Mouse (Mus musculus): ENCODE data around the gene Cbln4. TPM values are rescaled to one million over a fixed set of nuclear protein-coding genes. Genes with fewer than 3 reads are reported as not detected.

Cbln4 gene
- polyA plus RNA-seq, 1 experiment from 2014 or later = 0.10 TPM

DNA sequence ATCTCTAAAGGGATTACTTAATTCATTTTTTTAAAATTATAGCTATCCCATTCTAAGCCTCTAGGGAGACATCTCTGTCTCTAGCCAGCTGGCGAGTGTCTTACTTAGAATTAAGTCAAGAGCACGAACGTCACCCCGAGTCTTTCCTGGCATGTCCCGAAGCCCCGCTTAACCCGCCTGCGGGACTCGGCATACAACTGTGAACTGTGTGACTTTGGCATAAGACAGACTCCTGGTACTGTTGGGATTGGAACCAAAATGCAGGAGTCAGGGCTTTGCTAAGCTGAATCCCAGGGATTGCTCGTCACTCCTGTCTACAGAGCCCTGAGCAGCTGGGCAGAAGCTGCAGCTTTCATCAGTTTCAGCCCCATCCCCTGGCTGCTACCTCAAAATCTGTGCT lies 2.4 kb downstream of the Cbln4 start:
- Histone ChIP-seq H3K9ac (ENCODE audit: low read depth, low read length) (no peak overlapping the region), H3K9me3 (ENCODE audit: control insufficient read depth, low read length) (no peaks in the 10 kb centered on the region), H3K27ac (ENCODE audit: low read length) (no peak overlapping the region), H3K4me3 (ENCODE audit: low read length) (no peak overlapping the region), H3K4me1 (ENCODE audit: control insufficient read depth, insufficient read depth, low read length) (0 out of 2 replicates have a peak, but pooled peaks cover 2% of the 10 kb centered on the region), H3K4me2 (ENCODE audit: low read depth, low read length) (no peak overlapping the region), H3K36me3 (ENCODE audit: control insufficient read depth, insufficient read depth, low read length) (no peaks in the 10 kb centered on the region), H3K27me3 (replicated peaks; ENCODE audit: control insufficient read depth, insufficient read depth, low read length) (peaks cover 34% of the 10 kb centered on the region)
- 54% methylated on average over 10 of the region's 10 CpGs for WGBS
- ATAC-seq = no peak

GRCm38 (mm10) chr2:172039601-172040000 lies 3.7 kb downstream of the Cbln4 start:
- no peak overlapping the region for H3K27ac ChIP-seq (ENCODE audit: low read length)
- WGBS = 85% methylated on average over 5 of the region's 5 CpGs
- H3K4me3 ChIP-seq (ENCODE audit: low read length) = no peak overlapping the region
- peaks cover 34% of the 10 kb centered on the region for H3K27me3 ChIP-seq (replicated peaks; ENCODE audit: control insufficient read depth, insufficient read depth, low read length)
- no peak overlapping the region for H3K4me2 ChIP-seq (ENCODE audit: low read depth, low read length)
- H3K9me3 ChIP-seq (ENCODE audit: control insufficient read depth, low read length) = no peaks in the 10 kb centered on the region
- 0 out of 2 replicates have a peak, but pooled peaks cover 2% of the 10 kb centered on the region for H3K4me1 ChIP-seq (ENCODE audit: control insufficient read depth, insufficient read depth, low read length)
- H3K9ac ChIP-seq (ENCODE audit: low read depth, low read length) = no peak overlapping the region
- ATAC-seq = no peak
- H3K36me3 ChIP-seq (ENCODE audit: control insufficient read depth, insufficient read depth, low read length) = no peaks in the 10 kb centered on the region

GRCm38 (mm10) chr2:172034281-172034680 lies 9.0 kb downstream of the Cbln4 start:
- Histone ChIP-seq H3K4me2 (ENCODE audit: low read depth, low read length) (no peak overlapping the region), H3K27me3 (replicated peaks; ENCODE audit: control insufficient read depth, insufficient read depth, low read length) (no peaks in the 10 kb centered on the region; the same call in 1 of the 2 replicates), H3K4me3 (ENCODE audit: low read length) (no peak overlapping the region), H3K4me1 (ENCODE audit: control insufficient read depth, insufficient read depth, low read length) (no peaks in the 10 kb centered on the region), H3K9me3 (ENCODE audit: control insufficient read depth, low read length) (no peaks in the 10 kb centered on the region), H3K27ac (ENCODE audit: low read length) (no peak overlapping the region), H3K9ac (ENCODE audit: low read depth, low read length) (no peak overlapping the region), H3K36me3 (ENCODE audit: control insufficient read depth, insufficient read depth, low read length) (no peaks in the 10 kb centered on the region)
- no peak for ATAC-seq
- WGBS = 13% methylated on average over 5 of the region's 5 CpGs

DNA sequence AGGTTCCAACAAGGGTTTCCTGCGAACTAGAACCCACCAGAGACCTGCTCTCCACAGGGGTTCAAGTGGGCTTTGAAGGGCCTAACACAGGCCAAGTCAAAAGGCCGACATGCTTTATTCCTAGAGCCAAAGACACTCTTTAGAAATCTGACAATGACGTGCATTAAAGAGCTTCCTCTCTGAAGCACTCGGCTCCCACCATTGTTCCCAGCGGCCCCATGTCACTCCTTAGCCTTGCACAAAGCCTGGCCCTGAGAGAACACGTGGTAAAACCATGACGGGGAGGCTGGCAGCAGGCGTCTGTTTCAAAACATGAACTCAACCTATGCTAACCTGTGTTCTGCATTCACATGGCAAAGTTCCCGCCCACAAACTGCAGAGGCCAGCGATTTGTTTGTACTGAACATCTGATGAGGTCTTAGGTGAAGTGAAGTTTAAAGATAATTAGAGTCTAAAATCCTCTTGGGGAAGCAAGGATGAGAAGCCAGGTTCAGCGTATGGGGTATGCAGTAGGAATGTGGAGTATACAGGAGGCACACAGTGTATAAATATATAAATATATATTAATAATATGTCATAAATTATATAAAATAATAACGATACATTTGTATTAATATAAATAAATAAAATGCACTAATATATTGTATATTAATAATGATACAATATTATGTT lies 17.7 kb downstream of the Cbln4 start:
- Histone ChIP-seq H3K27ac (ENCODE audit: low read length) (no peak overlapping the region), H3K4me2 (ENCODE audit: low read depth, low read length) (no peak overlapping the region), H3K27me3 (replicated peaks; ENCODE audit: control insufficient read depth, insufficient read depth, low read length) (no peaks in the 10 kb centered on the region), H3K9ac (ENCODE audit: low read depth, low read length) (no peak overlapping the region), H3K4me1 (ENCODE audit: control insufficient read depth, insufficient read depth, low read length) (no peaks in the 10 kb centered on the region), H3K36me3 (ENCODE audit: control insufficient read depth, insufficient read depth, low read length) (no peaks in the 10 kb centered on the region), H3K9me3 (ENCODE audit: control insufficient read depth, low read length) (no peaks in the 10 kb centered on the region), H3K4me3 (ENCODE audit: low read length) (no peak overlapping the region)
- no peak for ATAC-seq
- WGBS = 63% methylated on average over 12 of the region's 12 CpGs

DNA sequence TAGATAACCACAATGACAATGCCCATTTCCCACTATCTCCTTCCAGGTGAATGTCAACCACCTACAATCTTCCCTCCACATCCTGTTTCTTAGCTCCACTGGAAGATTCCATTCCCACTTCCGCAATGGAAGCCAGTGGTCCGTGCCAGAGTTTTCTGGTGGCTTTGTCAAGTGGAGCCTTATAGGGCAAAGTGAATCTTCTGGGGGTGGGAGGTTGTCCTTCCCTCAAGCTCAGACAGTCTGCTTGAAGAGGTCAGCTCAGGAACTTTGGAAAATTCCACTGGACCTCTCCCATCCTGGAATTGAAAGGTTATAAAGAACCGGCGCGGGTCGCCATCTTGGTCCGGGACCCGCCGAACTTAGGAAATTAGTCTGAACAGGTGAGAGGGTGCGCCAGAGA lies 36.5 kb downstream of the Cbln4 start:
- Histone ChIP-seq H3K36me3 (ENCODE audit: control insufficient read depth, insufficient read depth, low read length) (no peaks in the 10 kb centered on the region), H3K27me3 (replicated peaks; ENCODE audit: control insufficient read depth, insufficient read depth, low read length) (no peaks in the 10 kb centered on the region), H3K9me3 (ENCODE audit: control insufficient read depth, low read length) (no peaks in the 10 kb centered on the region), H3K4me1 (ENCODE audit: control insufficient read depth, insufficient read depth, low read length) (peaks cover 9% of the 10 kb centered on the region; the same call in 1 of the 2 replicates), H3K4me3 (ENCODE audit: low read length) (no peak overlapping the region), H3K27ac (ENCODE audit: low read length) (no peak overlapping the region), H3K9ac (ENCODE audit: low read depth, low read length) (no peak overlapping the region), H3K4me2 (ENCODE audit: low read depth, low read length) (no peak overlapping the region)
- 97% methylated on average over 10 of the region's 10 CpGs for WGBS
- no peak for ATAC-seq

GRCm38 (mm10) chr2:172005970-172006369 lies 37.3 kb downstream of the Cbln4 start:
- no peak overlapping the region for H3K9ac ChIP-seq (ENCODE audit: low read depth, low read length)
- H3K4me1 ChIP-seq (ENCODE audit: control insufficient read depth, insufficient read depth, low read length) = peaks cover 9% of the 10 kb centered on the region; the same call in 1 of the 2 replicates
- no peak overlapping the region for H3K4me3 ChIP-seq (ENCODE audit: low read length)
- H3K36me3 ChIP-seq (ENCODE audit: control insufficient read depth, insufficient read depth, low read length) = no peaks in the 10 kb centered on the region
- no peaks in the 10 kb centered on the region for H3K9me3 ChIP-seq (ENCODE audit: control insufficient read depth, low read length)
- no peak overlapping the region for H3K4me2 ChIP-seq (ENCODE audit: low read depth, low read length)
- peak; percentile 81 for ATAC-seq
- H3K27ac ChIP-seq (ENCODE audit: low read length) = no peak overlapping the region
- no peaks in the 10 kb centered on the region for H3K27me3 ChIP-seq (replicated peaks; ENCODE audit: control insufficient read depth, insufficient read depth, low read length)
- WGBS = 13% methylated on average over 7 of the region's 7 CpGs

DNA sequence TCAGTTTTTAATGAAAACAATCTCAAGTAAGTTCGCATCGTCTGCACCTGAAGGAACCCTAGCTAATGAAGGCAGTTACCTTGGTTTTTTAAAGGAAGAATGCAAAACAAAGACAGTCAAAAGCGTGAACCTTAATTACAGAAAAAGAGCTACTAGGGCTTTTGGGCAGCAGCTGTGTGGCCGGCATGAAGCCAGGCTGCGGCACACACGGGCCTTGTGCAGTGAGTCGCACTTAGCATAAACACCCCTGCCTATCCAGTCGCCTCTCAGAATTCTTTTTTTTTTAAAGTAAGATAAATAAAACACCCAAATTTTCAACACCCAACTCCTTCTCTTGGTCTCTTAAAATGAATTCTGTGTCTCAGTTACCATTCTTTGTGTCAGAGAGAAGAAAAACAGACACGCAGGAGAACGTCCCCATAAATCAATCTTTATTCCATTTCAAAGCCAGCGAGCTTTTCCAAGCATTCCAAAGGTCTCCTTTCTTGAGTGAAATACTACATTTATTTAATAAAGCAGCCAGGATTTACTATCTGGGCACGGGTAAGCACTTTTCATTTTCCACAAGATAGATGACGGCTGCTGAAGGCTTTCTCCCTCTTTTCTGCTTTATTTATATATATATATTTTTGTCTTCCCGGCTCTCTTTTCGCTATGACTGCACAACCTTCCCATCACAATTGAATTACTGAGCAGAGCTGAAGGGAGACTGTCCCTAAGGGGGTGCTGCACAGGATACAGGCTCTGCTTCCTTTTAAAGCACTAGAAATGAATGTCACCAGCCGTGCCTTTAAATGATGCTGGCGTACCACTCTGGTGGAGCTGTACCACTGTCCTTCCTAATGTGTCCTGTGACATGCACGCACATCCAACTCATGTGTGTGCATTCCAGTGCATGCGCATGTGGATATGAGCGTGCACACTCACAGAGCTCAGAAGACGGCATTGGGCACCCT lies 39.0 kb downstream of the Cbln4 start:
- 43% methylated on average over 21 of the region's 21 CpGs for WGBS
- Histone ChIP-seq H3K27ac (ENCODE audit: low read length) (0 out of 2 replicates have a peak overlapping the region, but pooled peaks have one; percentile 5), H3K9ac (ENCODE audit: low read depth, low read length) (no peak overlapping the region), H3K9me3 (ENCODE audit: control insufficient read depth, low read length) (no peaks in the 10 kb centered on the region), H3K4me2 (ENCODE audit: low read depth, low read length) (no peak overlapping the region), H3K27me3 (replicated peaks; ENCODE audit: control insufficient read depth, insufficient read depth, low read length) (no peaks in the 10 kb centered on the region), H3K36me3 (ENCODE audit: control insufficient read depth, insufficient read depth, low read length) (no peaks in the 10 kb centered on the region), H3K4me3 (ENCODE audit: low read length) (no peak overlapping the region), H3K4me1 (ENCODE audit: control insufficient read depth, insufficient read depth, low read length) (peaks cover 9% of the 10 kb centered on the region; the same call in 1 of the 2 replicates)
- ATAC-seq = peak; percentile 48

DNA sequence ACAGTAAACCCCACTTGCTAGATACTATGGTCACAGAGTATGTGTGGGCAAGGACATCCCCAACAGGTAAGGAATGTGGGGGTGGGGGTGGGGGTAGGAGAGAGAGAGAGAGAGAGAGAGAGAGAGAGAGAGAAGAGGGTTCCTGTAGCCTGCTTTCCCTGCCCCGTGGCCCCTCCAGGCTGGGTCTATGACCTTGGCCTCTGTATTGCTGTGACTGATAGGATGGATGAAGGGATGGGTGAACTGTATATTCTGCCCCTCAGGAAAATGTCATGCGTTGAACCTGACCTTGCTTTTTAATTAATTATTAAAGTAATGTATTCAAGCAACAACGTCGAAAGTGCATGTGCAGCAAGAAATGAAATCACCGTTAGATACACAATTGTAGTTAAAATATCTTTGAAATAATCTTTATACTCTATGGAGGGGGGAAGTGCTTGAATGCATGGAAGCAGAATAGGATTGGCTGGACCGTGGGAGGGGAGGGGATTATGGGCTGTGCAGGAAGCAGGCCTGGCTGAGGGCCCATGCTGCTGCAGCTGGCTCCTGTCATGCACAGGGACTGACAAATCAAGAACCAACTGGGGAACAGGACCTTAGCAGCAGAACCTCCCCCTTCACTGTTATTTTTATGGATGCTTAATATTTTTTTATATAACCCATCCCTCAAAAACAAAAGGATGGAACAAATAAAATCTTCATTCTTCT lies 46.1 kb downstream of the Cbln4 start:
- H3K4me1 ChIP-seq (ENCODE audit: control insufficient read depth, insufficient read depth, low read length) = 0 out of 2 replicates have a peak, but pooled peaks cover 4% of the 10 kb centered on the region
- peak; percentile 73 for ATAC-seq
- WGBS = 42% methylated on average over 6 of the region's 6 CpGs
- no peak overlapping the region for H3K4me3 ChIP-seq (ENCODE audit: low read length)
- H3K9me3 ChIP-seq (ENCODE audit: control insufficient read depth, low read length) = no peaks in the 10 kb centered on the region
- no peaks in the 10 kb centered on the region for H3K27me3 ChIP-seq (replicated peaks; ENCODE audit: control insufficient read depth, insufficient read depth, low read length)
- no peak overlapping the region for H3K27ac ChIP-seq (ENCODE audit: low read length)
- no peaks in the 10 kb centered on the region for H3K36me3 ChIP-seq (ENCODE audit: control insufficient read depth, insufficient read depth, low read length)
- H3K9ac ChIP-seq (ENCODE audit: low read depth, low read length) = no peak overlapping the region
- no peak overlapping the region for H3K4me2 ChIP-seq (ENCODE audit: low read depth, low read length)

DNA sequence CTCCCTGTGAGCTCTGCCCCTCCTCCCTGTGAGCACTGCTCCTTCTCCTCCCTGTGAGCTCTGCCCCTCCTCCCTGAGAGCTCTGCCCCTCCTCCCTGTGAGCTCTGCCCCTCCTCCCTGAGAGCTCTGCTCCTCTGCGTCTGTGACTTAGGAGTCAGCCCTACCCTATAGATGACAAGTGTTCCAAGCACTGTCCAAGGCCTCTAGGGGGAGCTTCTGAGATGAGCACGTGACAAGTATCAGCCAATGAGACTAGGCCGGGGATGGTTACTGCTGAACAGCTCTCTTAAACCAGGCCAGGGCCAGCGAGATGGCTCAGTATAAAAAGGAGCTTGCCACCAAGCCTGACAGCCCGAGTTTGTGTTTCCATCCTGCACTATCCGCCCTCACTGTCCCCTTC lies 48.4 kb downstream of the Cbln4 start:
- Histone ChIP-seq H3K9me3 (ENCODE audit: control insufficient read depth, low read length) (no peaks in the 10 kb centered on the region), H3K36me3 (ENCODE audit: control insufficient read depth, insufficient read depth, low read length) (no peaks in the 10 kb centered on the region), H3K4me3 (ENCODE audit: low read length) (no peak overlapping the region), H3K9ac (ENCODE audit: low read depth, low read length) (no peak overlapping the region), H3K27me3 (replicated peaks; ENCODE audit: control insufficient read depth, insufficient read depth, low read length) (no peaks in the 10 kb centered on the region), H3K4me2 (ENCODE audit: low read depth, low read length) (no peak overlapping the region), H3K4me1 (ENCODE audit: control insufficient read depth, insufficient read depth, low read length) (0 out of 2 replicates have a peak, but pooled peaks cover 4% of the 10 kb centered on the region), H3K27ac (ENCODE audit: low read length) (no peak overlapping the region)
- no peak for ATAC-seq
- WGBS = 65% methylated on average over 6 of the region's 6 CpGs
